Mouse (Mus musculus) G1E (cell line): ENCODE data around the gene Dyrk1a.

Experiments
- CTCF ChIP-seq: IDR thresholded peaks from 2 replicates; pipeline ENCODE4 v1.5.1; 2012; ENCODE audit warnings: low read depth, low read length, inconsistent platforms, mixed read lengths
- GATA1 ChIP-seq: IDR thresholded peaks from 2 replicates; pipeline ENCODE4 v1.6.1; 2012; ENCODE audit warnings: borderline replicate concordance, low read length, inconsistent platforms, mixed read lengths
- GATA2 ChIP-seq: IDR thresholded peaks from 2 replicates; pipeline ENCODE4 v1.6.1; 2012; ENCODE audit warnings: low read depth, low read length, inconsistent platforms, borderline replicate concordance
- POLR2AphosphoS5 ChIP-seq: IDR thresholded peaks from 2 replicates; pipeline ENCODE4 v1.6.1; 2012; ENCODE audit warnings: low read depth, low read length, inconsistent platforms; ENCODE audit not compliant: insufficient replicate concordance
- TAL1 ChIP-seq: conservative IDR thresholded peaks from 2 replicates; pipeline ENCODE4 v1.6.1; 2012; ENCODE audit warnings: low read depth, low read length, inconsistent platforms, mixed read lengths

DNA sequence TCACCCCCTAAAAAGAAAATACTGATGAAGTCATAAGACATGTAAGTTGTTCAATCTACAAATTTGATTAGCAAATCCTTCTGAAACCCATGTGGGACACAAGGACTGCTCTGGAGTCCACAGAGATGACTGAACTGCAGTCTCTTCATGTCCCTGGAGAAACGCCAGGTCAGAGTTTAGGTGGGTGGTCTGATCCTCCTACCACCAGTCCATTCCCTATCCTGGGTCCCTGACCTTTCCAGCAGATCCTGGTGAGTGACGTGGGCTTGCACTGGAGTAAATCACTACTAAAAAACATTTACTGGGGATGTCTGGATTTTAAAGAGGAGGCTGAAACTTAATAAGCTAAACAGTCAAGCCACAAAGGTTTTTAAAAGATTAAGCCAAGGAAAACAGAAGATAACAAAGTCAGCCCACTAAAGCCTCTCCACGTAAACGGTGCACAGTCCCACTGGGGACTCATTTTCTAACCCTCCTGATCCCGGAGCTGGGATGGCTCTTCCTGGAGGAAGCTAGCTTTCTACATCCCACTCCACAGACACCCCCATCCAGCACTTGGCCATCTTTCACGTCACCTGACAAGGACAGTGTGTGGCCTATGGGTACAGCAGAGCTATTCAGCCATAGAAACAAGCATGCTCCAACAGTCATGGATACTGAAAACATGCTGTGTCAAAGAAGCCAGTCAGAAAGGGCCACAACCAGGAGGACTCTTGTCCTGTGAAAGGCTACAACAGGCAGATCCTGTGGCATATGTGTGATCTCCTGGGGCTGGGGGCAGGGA lies 46.0 kb upstream of the Dyrk1a start:
- TF ChIP-seq CTCF (no peak), TAL1 (no peak), GATA2 (no peak), GATA1 (no peak), POLR2AphosphoS5 (no peak)
